Mouse (Mus musculus) 3134 (cell line): ENCODE measurements around the gene Enkur.
"Not testable (repeated sequence)": the region's sequence is repeated elsewhere in the genome, so short reads cannot be mapped to it uniquely, and the experiment has no call there.

ENCODE experiments used
- DNase-seq: peaks from one replicate; pipeline ENCODE4 v3.0.0-alpha.2; 2011; ENCODE audit warnings: low spot score; ENCODE audit not compliant: insufficient read length; ENCODE audit errors: extremely low read depth

Gene Enkur

DNA sequence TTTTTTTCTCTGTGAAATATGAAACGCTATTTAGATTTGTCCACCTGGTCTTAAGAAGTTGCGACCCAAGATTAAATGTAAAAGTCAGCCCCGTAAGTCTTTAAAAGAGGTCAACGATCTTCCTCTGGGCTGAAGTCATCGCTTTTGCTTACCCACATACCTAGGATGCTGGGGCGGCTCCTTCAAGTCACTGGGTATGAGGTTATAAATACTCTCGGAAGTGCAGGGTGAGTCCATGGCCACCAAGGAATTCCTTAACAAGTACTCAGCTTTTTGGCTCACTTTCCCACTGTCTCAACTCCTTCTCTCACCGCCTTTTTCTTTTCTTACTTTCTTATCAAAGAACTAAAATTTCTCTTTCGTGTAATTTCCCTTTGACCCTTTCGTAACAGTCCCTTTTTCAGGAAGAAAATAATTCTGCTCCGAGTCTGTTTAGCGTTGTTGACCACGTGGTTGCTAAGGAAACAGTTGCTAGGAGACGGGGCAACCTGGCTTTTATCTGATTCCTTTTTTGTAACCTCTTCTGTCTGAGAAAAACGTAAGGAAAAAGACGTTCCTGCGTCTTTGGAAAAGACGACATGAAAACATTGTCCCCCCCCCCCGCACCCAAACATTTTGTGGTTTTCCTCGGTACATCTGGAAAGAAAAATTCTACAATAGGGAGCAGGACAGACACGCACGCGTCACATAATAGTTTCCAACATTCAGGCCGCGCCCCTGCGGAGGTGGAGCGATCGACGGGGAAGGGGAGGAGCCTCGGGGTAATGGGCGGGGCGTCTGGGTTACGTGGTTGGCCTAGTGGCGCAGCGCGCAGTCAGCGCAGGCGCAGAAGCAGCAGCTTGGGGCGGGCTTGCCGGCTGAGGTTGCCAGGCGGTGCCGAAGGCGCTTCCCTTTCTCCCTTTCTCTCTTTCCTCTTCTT, at the start of gene Enkur, which contains the start of gene Thnsl1:
Gene Enkur, minus strand, starts transcription at position 454 of the 919 bp plus-strand sequence.
Gene Thnsl1, plus strand, starts transcription at position 813 of the 919 bp plus-strand sequence.
- peak; percentile 98 for DNase-seq

DNA sequence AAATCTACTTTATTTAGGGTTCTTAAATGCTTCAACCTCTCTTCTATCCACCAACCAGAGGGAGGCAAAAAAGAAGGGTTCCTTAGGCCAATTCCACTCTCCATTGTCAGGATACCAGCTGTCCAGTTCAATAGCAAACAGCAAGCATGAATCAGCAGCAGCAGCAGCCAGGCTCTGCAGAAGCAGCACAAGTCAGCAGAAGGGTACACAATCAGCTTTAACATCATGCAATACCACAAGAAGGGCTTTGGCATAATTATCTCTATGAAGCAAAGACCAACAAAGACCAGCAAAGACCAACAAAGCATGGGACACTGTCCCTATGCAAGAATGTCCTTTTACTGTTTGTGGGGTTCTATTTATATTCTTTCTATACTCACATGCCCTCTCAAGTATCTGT, 49.1 kb upstream of the Enkur start:
- no peak for DNase-seq

DNA sequence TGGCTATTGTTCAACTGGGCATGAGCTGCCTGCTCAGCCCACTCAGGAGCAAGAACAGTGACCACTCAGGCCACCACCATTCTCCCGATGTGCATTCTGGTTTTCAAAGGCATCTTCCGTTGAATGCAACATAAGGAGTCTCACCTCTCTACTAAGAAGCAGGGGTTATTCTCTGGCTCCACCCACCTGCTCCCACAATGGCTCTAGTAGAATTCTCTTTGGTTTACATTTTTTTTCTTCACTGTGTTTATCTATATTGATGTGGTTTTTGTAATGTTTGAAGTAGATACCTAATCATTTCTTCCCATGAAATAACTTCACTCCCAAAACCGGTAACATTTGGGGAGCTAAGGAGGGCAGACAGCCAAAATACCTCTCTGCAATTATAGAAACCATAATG, 48.5 kb upstream of the Enkur start:
- no peak for DNase-seq

DNA sequence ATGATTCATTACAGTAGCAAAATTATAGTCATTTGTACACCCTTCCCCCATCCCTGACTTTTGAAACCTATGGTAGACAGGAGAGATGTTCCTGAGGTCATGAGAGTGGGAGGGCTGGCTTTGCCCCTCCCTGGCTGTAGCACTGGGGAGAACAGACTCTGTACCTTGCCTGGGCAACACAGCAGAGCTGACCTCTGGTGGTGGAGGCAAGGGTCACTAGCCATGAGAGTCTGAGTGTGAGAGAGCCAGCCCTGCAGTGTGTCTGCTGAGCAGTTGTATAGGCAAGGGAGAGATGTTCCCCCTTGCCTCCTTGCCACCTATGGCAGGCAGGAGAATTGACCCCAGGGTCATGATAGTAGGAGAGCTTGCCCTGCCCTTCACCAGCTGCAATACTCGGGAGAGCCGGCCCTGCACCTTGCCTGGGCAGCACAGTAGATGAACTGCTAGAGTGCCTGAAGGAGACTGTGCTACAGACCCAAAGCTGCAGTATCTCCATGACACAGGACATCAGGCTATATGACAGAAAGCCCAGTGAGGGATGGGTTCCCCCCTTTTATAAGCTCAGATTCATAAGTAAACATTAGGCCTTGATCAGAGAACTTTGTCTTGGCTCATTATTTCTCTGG, 40.4 kb upstream of the Enkur start:
- no peak for DNase-seq

DNA sequence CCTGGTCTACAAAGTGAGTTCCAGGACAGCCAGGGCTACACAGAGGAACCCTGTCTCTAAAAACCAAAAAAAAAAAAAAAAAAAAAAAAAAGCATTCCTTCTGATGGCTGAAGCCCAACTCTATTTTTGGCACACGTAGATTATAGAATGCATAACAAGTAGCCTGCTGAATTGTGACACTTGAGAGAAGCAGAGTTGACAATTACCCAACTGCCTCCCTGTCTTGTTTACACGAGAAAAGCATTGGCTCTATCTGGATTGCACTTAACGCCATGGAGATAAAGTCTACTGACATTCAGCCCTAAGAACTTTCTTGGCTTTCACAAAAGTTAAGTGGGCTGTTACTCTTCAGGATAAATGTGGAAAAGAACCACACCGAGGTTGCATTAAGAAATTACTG, 39.8 kb upstream of the Enkur start:
- no peak for DNase-seq

DNA sequence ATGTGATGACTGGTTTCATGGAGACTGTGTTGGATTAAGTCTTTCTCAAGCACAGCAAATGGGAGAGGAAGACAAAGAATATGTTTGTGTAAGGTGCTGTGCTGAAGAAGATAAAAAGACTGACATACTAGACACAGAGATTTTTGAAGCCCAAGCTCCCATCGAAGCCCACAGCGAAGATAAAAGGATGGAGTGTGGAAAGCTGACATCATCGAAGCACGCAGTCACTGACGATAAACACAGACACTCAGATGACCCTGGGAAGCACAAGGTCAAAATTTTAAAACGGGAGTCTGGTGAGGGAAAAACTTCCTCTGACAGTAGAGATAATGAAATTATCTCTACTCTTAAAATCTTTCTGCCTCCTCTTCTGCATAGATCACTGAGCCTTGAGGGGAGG, 38.9 kb upstream of the Enkur start:
- not testable (repeated sequence) for DNase-seq

DNA sequence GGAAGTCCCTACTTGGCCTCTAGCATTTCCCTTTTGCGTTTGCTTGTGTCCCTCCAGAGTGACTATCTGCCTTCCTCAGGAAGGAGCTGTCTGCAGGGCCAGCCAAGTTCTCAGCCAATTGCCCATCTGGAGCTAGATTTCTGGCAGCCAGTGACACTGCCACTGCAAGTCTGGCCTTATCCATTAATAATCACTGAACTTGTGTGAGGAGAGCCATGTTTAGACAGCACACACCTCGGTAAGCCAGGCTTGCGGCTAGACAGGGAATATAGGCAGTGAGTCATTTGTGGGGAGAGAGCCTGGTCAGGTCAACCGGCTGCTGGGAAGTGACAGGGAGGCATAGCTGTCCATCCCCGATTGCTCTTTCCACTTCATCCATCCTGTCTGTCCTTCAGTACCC, 31.7 kb upstream of the Enkur start:
- peak; percentile 69 for DNase-seq

DNA sequence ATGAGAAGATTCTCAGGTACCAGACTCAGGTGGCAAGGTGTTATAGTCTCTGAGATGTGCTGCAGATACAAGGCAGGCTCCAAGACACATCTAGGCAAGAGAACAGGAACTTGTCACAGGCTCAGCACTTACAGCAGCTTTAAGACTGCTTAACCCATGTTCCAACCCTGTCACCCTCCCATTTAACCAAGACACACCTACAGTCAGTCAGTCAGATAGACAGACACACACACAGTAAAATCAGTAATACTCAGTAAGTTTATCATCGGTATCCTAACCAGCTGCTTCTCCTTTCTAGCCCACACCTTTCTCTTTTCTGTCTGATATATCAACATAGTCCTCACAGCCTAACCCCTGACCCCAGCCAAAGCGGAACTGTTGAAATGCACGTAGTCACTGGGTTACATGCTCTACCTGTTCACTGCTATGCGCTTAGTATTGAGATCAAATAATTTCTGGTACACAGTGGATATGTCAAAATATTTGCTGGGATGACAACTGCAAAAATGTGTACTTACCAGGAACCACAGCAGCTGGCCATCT, 30.8 kb upstream of the Enkur start:
- DNase-seq: no peak

DNA sequence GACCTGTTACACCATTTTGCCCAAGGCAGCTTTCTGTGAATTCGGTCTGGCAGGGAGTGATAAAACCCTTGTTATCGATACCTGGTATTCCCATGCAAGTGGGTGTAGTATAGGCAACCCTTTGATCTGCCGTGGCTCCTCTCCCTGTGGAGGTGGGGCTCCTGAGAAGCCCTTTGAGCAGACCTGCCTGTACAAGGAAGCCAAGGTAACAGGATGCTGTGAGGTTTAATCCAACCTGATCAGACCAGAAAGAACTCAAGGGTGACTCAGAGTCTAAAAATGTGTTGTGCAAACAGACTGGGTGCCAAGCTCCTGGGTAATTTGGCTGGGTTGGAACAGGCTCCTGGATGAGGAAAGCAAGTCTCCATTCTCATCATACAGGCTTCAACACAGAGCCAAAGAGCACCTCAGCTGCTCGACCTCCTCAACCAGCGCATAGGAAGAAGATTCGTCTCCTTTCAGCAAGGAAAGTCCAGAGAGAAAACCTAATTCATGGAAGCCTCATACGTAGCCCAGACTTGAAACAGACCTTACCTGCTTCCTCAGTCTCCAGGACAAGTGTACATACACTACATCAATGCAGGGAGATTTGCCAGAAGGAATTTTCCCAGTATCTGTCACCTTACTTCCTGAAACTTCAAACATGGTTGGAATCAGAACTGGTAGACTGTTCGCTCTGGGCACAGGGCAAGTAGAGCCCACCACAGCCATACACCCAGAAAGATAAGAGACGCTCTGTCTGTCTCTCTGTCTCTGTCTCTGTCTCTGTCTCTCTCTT, 29.9 kb upstream of the Enkur start:
- DNase-seq: peak; percentile 67

DNA sequence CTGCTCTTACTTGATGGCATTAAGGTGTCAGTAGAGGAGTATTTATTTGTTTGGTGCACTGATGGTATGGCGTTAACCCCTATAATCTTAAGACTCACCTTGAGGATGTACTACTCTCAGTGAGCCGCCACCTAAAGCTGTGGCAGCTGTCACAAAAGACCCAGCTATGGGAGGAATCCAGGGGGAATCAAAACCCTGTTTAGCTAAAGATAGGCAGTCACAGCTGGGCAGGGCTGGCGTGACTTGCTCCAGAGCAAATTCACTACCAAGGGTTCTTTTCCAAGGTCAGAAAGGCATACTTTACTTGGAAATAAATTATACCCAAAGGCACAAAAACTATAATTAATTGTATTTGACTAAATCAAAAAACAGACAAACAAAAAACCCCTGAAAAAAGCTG, 26.0 kb upstream of the Enkur start:
- DNase-seq: no peak

DNA sequence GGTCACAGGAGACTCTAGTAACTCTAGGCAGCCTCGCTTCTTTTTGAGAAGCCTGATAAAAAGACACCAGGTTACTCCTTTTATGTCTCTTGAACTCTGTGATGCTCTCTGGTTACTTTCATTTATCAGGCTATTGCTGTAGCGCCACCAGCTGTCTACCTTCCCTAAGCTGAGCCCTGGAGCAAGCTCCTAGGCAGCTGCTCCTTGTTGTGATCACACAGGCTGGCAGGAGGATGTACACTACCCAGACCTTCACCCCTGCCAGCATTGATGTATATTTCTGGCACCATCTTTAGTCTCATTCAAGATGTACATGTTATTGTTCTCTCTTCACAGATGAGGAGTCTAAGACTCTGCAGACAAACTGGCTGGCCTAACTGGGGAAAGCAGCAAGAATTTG, 25.1 kb upstream of the Enkur start:
- DNase-seq: no peak

DNA sequence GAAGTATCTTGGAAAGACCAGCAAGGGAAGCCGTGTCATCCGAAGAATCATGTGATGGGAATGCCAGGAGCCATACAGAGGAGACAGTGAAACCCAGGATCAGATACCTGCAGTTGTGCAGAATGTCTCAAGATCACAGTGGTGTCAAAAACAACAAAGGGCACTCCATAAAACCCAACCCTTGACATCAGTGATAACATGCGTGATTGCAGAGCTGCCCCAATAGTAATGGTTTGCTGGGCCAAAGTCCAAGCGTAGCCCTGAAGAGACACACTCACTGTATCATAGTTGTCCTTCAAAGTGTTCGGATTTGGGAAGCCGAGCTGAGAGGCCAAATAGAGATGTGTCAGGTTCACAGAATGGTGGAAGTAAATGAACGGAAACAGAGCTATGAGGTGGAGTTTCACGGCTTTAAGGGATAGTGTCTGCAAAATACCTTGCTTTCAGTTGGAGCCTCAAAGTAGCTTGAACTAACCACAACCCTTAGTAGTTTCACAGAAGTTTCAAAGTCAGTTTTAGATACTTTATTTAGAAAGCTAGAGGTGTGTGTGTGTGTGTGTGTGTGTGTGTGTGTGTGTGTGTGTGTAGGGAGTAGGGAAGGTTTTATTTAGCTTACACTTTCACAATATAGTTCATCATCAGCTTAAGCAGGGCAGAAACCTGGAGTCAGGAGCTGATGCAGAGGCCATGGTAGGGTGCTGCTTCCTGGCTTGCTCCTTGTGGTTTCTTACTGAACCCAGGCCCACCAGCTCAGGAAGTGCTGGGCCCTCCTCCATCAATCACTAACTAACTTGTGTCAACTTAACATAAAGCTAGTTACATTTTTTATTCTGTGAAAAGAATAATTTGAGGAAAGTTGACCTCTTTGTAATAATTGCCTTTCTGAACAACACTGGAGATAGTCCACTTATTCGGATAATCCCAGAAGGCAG, 17.6 kb upstream of the Enkur start:
- no peak for DNase-seq

DNA sequence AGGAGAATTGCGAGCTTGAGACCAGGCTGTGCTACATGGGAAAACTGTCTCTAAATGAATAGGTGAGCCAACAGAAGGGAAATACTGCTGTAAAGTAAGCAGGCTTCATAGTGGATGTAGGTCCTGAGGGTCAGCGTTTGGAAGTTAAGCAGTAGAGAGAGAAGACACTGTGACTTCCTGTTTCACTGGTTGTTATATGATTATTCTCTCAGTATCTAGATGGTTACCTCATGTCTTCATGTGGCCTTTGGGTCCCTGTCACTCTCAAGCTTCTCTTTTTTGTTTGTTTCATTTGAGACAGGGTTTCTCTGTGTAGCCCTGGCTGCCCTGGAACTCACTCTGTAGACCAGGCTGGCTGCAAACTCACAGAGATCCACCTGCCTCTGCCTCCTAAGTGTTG, 10.1 kb upstream of the Enkur start:
- no peak for DNase-seq

DNA sequence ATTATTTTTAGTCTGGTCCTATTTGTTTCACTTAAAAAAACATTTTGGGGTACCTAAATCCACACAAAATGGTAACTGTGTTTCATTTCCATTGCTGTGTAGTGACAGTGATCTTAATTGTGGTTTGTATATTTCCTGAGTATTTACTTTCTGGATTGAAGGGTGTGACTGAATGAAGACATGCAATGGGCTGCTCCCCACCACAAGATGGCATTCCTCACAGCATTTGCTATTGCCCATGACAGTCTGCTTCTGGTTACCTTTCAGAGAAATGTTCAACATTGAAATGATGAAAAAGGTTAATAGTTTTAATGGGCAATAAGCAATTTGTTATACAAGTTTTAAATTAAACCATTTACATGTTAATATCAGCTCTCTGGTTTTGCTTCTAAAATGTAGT, 9.2 kb upstream of the Enkur start:
- DNase-seq: no peak

DNA sequence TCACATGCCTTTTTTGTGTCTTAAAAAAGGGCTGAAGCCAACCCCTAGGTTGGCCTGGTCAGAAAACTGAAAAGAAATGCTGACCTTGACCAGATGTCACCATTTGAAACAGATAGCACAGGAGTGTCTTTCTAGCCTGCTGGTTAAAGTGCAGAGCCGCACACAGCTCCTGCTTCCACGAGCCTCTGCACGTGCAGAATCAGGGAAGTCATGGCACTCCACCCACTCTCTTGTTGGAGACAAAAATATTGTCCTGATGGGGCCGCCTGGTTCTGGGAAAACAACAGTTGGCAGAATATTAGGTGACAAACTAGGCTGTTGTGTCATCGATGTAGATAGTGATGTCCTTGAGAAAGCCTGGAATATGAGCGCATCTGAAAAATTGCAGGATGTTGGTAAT, 6.2 kb upstream of the Enkur start:
- DNase-seq: no peak

DNA sequence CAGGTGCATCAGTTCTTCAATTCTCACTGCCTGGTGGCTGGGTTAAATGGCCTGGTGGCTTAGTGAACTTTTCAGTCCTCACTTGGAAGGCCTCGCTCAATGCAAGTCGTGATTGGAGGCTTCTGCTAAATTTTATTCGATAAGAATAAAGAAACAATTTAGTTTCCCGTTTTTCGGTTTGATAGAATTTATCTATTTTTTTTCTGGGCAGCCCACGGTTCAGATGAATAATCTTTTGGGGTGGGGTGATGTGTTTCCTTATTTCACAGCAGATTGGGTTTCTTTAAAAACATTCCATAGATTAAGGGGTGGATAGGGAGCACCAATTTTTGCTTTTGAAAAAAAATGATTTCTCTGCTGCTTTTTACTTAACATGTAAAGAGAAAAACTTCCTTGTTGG, 1.1 kb upstream of the Enkur start:
- DNase-seq: no peak

DNA sequence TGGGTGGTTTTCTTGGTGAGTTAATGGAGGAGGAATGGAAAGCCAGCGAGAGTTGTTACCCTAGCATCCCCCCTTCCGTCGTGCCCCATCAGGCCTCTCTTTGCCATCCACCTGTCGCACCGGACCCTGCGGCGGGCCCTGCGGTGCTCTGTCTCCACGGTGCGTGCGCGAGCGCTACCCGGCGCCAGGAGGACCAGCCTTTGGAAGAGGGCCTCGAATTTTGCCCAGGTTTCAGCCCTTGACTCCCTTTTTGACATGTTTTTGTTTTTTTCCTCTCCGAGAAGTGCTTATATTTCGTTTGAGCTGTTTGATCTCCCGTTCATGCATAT, 630 bp upstream of the Enkur start:
- no peak for DNase-seq

DNA sequence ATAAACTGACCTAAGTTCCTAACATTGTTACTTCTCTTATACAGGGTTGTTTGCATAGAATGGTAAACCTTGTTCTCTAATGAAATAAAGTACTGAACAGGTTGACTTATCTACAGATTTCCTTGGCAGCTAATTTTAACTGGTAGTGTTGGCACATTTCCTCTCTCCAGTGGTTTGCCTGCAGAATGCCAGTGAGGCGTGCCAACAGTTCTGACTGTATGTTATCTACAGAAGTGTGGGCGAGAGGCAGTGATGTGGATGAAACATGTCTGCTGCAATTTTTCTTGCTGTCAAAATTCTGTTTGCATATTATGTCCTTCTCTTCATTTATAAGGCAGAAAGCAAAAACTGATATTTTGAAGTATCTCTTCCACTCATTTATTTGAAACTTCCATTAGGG, 2.4 kb downstream of the Enkur start:
- DNase-seq: no peak

DNA sequence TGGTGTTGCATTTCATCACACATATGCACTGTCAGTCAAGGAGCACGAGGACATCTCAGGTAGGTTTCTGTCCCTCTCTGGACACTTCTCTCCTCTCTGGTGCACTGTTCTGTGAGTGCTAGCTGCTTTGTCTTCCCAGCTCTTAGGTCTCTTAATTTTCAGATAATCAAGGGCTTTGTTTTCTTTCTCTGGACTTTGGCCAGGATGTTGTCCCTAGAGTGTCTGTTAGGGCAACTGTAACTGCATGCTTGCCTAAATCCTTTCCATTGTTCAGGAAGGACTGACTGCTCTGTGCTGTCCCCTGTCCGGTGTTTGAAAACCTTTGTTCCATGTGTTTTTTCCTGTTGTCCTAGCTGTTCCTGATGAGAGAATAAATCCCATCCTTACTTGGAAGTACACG, 6.1 kb downstream of the Enkur start:
- no peak for DNase-seq

DNA sequence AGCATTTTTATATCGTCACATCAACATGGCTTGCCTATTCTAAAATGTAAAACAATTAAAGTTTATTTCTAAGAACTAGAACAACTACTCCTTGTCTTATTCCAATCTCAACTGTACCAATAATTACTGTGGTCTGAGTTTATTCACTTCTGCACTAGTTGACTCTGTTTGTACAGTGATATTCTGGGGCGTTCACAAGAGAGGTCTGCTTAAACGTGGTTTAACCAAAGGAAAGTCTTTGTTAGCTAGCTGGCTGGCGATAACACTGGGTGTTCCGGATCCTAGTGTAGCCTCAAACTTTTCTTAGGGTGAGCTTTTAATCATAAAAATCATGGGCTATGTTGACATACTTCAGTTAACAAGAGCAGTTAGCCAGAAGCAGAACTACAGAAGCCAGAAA, 9.9 kb downstream of the Enkur start:
- no peak for DNase-seq
